Mouse (Mus musculus) liver, embryonic 14.5 days (tissue): Measurements from ENCODE around the gene Serpina1b. TPM values are rescaled to one million over a fixed set of nuclear protein-coding genes. Genes with fewer than 3 reads are reported as not detected.

Source experiments
- ATAC-seq: fragments of 200-750 bp; cut with Nextera tagmentation; 2 replicates; pipeline ENCODE4 v1.8.0; 2017; ENCODE audit warnings: moderate number of reproducible peaks, mild to moderate bottlenecking, moderate library complexity; ENCODE audit not compliant: insufficient read depth
- DNase-seq, 3 experiments: peaks; one replicate each; pipeline ENCODE4 v3.0.0-alpha.2; 2012 to 2013; ENCODE audit warnings: low read depth in 3 of 3, low spot score in 3 of 3
- H3K27ac ChIP-seq: fragments of 300-500 bp; sonication (generic); 2 replicates; pipeline ENCODE4 v1.5.1; 2014; ENCODE audit warnings: moderate library complexity, mild to moderate bottlenecking, control low read depth, inconsistent platforms
- H3K27me3 ChIP-seq: fragments of 300-500 bp; sonication (generic); 2 replicates; pipeline ENCODE4 v1.6.1; 2014; ENCODE audit warnings: mild to moderate bottlenecking, low read length, moderate library complexity; ENCODE audit not compliant: control insufficient read depth, insufficient read depth
- H3K36me3 ChIP-seq: fragments of 300-500 bp; sonication (generic); replicated peaks from 2 replicates; pipeline ENCODE4 v1.6.1; 2014; ENCODE audit warnings: low read depth; ENCODE audit not compliant: control insufficient read depth, insufficient read depth
- H3K4me1 ChIP-seq, 2 experiments: fragments of 200-500 bp in 1 of 2; fragments of 300-500 bp in 1 of 2; sonication (generic) in 1 of 2; replicated peaks; 2 replicates each; pipeline ENCODE4 v1.6.1; 2012 to 2014; ENCODE audit warnings: antibody characterized with exemption in 1 of 2, inconsistent platforms in 1 of 2, low read length in 1 of 2; ENCODE audit not compliant: control insufficient read depth in 2 of 2, insufficient read depth in 2 of 2
- H3K4me2 ChIP-seq: fragments of 300-500 bp; sonication (generic); 2 replicates; pipeline ENCODE4 v1.6.1; 2014; ENCODE audit warnings: low read depth, mild to moderate bottlenecking, control low read depth, moderate library complexity
- H3K4me3 ChIP-seq, 2 experiments: fragments of 200-500 bp in 1 of 2; fragments of 300-500 bp in 1 of 2; sonication (generic) in 1 of 2; 2 replicates each; pipeline ENCODE4 v1.5.1; 2012 to 2014; ENCODE audit warnings: low read depth in 2 of 2, low read length in 2 of 2, mild to moderate bottlenecking in 2 of 2, control low read depth in 1 of 2, inconsistent platforms in 1 of 2, moderate library complexity in 1 of 2; ENCODE audit not compliant: insufficient read depth in 1 of 2
- H3K9ac ChIP-seq: fragments of 300-500 bp; sonication (generic); replicated peaks from 2 replicates; pipeline ENCODE4 v1.6.1; 2014; ENCODE audit warnings: mild to moderate bottlenecking, control low read depth, moderate library complexity
- H3K9me3 ChIP-seq: fragments of 300-500 bp; sonication (generic); 2 replicates; pipeline ENCODE4 v1.6.1; 2016; ENCODE audit warnings: low read length, mixed read lengths; ENCODE audit not compliant: control insufficient read depth
- CTCF ChIP-seq: IDR thresholded peaks from 2 replicates; pipeline ENCODE4 v1.5.1; 2016; ENCODE audit warnings: antibody characterized with exemption, low read depth, control low read depth
- EP300 ChIP-seq: IDR thresholded peaks from 2 replicates; pipeline ENCODE4 v1.6.1; 2016; ENCODE audit warnings: antibody characterized with exemption, low read depth
- WGBS: fragments of 180-500 bp; shearing (Covaris S2); extraction: QIAGEN DNeasy Blood & Tissue Kit; methylation state at CpG from one replicate; pipeline ENCODE4 v1.1.7; 2014; ENCODE audit not compliant: insufficient replicate concordance; 5-methylcytosine and 5-hydroxymethylcytosine counted together
- polyA plus RNA-seq, 2 experiments: library from polyadenylated mRNA; depleted of rRNA in 1 of 2; stranded (reverse) in 1 of 2; unstranded in 1 of 2; fragments of >200 nt; fragmentation: Nextera tagmentation in 1 of 2; extraction: Ambion mirVana in 1 of 2; gene quantifications; 2 replicates each; pipeline versions ENCODE4 v1.2.1 to v1.2.3; 2012 to 2014

Serpina1b gene
- polyA plus RNA-seq, 2 experiments = 741 to 823 TPM

DNA sequence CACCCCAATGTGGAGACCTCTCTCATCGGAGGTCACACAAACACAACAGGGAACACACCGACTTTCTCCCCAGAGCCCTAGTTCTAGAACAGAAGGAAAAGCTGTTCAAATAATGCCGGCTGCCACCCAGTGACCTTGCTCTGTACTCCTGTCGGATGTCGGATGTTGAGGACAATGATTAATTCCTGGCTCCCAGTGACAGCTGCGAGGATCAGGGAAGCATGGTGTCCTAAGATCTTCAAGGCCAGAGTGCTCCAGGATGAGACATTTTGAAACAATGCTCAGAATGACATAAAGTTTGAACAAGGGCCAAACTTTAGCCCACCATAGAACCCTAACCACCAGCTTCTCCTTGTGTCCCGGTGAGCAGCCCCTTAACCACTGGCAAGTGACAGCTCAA is 143.2 kb downstream of the Serpina1b start:
- TF ChIP-seq CTCF (no peak), EP300 (no peak)
- peaks cover 0 to 9% of the 10 kb centered on the region in 2 experiments; a peak in 2 of 4 replicates for H3K4me1 ChIP-seq
- no peaks in the 10 kb centered on the region for H3K9me3 ChIP-seq
- DNase-seq (no peak), ATAC-seq (no peak)
- no peak overlapping the region for H3K4me3 ChIP-seq
- no peaks in the 10 kb centered on the region for H3K36me3 ChIP-seq
- 58% methylated on average over 7 of the region's 7 CpGs for WGBS
- H3K27me3 ChIP-seq = no peaks in the 10 kb centered on the region
- no peak overlapping the region for H3K9ac ChIP-seq
- no peak overlapping the region for H3K4me2 ChIP-seq
- H3K27ac ChIP-seq = no peak overlapping the region

DNA sequence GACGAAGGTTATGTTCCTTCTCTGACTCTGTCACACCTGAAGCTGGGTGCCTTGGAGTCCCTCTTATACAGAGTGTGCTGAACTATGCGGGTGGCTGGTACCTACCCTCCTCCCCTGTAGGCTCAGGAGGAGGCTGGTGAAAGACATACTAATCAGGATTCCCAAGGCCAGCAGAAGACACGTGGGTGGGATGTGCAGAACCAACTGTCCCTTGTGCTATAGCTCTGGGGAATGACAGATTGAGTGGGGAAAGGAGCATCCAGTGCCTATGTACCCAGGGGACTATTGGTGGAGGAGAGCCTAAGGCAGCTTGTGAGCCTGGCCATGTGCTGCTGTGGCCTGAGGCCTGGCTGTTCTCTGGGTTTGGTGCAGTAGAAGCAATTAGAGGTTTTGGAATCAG is 144.1 kb downstream of the Serpina1b start:
- Histone ChIP-seq H3K36me3 (no peaks in the 10 kb centered on the region), H3K27ac (no peak overlapping the region), H3K4me1 (peaks cover 0 to 11% of the 10 kb centered on the region in 2 experiments; a peak in 2 of 4 replicates), H3K9ac (no peak overlapping the region), H3K4me3 (no peak overlapping the region), H3K9me3 (no peaks in the 10 kb centered on the region), H3K4me2 (no peak overlapping the region), H3K27me3 (no peaks in the 10 kb centered on the region)
- WGBS = 44% methylated on average over 3 of the region's 3 CpGs
- ATAC-seq = no peak
- DNase-seq = no peak
- TF ChIP-seq EP300 (no peak), CTCF (no peak)

DNA sequence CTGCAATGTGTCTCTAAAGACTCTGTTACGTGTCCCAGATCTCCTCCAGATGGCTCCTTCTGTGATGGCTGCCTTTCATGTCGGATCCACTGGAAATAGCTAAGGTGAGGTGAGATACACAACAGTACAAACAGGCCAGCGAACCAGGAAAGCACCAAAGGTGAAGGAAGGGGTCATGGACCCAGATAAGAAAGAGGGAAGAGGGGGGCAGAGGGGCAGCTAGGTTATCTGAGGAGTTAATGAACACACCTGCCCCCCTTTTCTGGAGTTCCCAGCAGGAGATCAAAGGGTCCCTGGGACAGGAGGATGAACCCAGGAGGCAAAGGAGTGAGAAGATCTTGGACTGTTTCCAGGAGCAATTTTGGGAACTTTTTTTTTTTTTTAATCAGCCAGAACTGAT is 144.8 kb downstream of the Serpina1b start:
- no peak overlapping the region for H3K4me3 ChIP-seq
- ATAC-seq = peak; percentile 63
- no peak for TF ChIP-seq CTCF
- TF ChIP-seq EP300 = no peak
- no peak overlapping the region for H3K9ac ChIP-seq
- H3K36me3 ChIP-seq = no peaks in the 10 kb centered on the region
- no peak overlapping the region for H3K4me2 ChIP-seq
- H3K27me3 ChIP-seq = no peaks in the 10 kb centered on the region
- H3K27ac ChIP-seq = no peak overlapping the region
- DNase-seq = peak; percentile 22 to 36 (median 26)
- peaks cover 0 to 18% of the 10 kb centered on the region in 2 experiments; a peak in 2 of 4 replicates for H3K4me1 ChIP-seq
- 31% methylated on average over 3 of the region's 3 CpGs for WGBS
- no peaks in the 10 kb centered on the region for H3K9me3 ChIP-seq

DNA sequence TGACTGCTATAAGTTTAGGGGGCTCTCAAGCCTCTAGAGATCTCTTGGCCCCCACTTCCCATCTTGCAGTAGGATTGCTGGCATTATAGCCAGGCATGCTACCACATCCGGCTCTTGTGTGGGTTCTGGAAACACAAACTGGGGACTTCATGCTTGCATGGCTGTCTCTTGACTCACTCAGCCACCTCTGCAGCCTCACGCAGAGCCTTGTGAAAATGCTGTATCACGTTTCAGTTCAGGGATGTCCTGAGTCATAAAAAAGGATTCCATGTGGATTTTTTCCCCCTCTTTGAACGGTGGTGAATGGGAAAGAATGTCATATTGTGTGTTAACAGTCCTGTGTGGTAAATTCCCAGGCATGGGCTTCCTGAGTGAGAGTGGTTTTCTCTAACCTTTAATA is 146.4 kb downstream of the Serpina1b start:
- no peak for ATAC-seq
- no peak overlapping the region for H3K4me2 ChIP-seq
- TF ChIP-seq CTCF (no peak), EP300 (no peak)
- no peak for DNase-seq
- H3K27ac ChIP-seq = no peak overlapping the region
- H3K36me3 ChIP-seq = no peaks in the 10 kb centered on the region
- no peaks in the 10 kb centered on the region for H3K27me3 ChIP-seq
- no peaks in the 10 kb centered on the region for H3K9me3 ChIP-seq
- no peak overlapping the region for H3K9ac ChIP-seq
- WGBS = 38% methylated on average over 4 of the region's 4 CpGs
- no peak overlapping the region for H3K4me3 ChIP-seq
- H3K4me1 ChIP-seq = peaks cover 0 to 21% of the 10 kb centered on the region in 2 experiments; a peak in 2 of 4 replicates

DNA sequence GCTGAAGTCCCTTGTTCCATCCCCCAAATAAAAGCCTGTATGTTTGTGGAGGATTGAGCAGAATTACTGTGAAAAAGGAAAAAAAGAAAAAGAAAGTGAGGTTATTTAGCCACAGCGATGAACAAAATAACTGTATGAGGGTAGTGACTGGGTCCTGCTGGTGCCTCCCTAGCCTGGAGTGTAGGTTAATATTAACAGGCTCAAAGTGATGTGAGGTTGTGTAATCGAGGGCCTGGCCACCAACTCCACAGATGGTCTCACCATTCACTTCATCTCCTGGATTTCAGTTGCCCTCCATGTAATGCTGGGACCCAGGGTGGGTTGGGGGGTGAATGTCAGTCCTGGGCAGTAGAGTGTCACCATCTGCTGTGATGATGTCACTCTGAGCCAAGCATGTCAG is 148.4 kb downstream of the Serpina1b start:
- 39% methylated on average over 2 of the region's 2 CpGs for WGBS
- DNase-seq (no peak), ATAC-seq (peak; percentile 46; the same call in 1 of the 2 replicates)
- peaks cover 0 to 18% of the 10 kb centered on the region in 2 experiments; a peak in 2 of 4 replicates for H3K4me1 ChIP-seq
- H3K36me3 ChIP-seq = no peaks in the 10 kb centered on the region
- H3K4me2 ChIP-seq = 0 out of 2 replicates have a peak overlapping the region, but pooled peaks have one; percentile 26
- no peaks in the 10 kb centered on the region for H3K9me3 ChIP-seq
- no peak overlapping the region for H3K27ac ChIP-seq
- no peak overlapping the region for H3K4me3 ChIP-seq
- TF ChIP-seq EP300 = no peak
- no peak for TF ChIP-seq CTCF
- H3K9ac ChIP-seq = no peak overlapping the region
- H3K27me3 ChIP-seq = no peaks in the 10 kb centered on the region
